Mouse (Mus musculus): ENCODE results near the gene Ltf.

Ltf gene

GRCm38 (mm10) chr9:111019022-111019421 is at the start of gene Ltf:
Gene Ltf (plus strand): TSS chr9:111019271.
- DNase-seq = no peak

GRCm38 (mm10) chr9:110979411-110979810 is 39.7 kb upstream of the Ltf start:
- no peak for DNase-seq

GRCm38 (mm10) chr9:110982351-110982750 is 36.7 kb upstream of the Ltf start:
- no peak for DNase-seq

- DNase-seq = no peak
Measured at GRCm38 (mm10) chr9:110984096-110984495, 35.0 kb upstream of the Ltf start.

GRCm38 (mm10) chr9:110985541-110985940 is 33.5 kb upstream of the Ltf start:
- DNase-seq = no peak

- no peak for DNase-seq
Measured at GRCm38 (mm10) chr9:110985951-110986350, 33.1 kb upstream of the Ltf start.

GRCm38 (mm10) chr9:110987331-110987730 is 31.7 kb upstream of the Ltf start:
- DNase-seq = no peak

GRCm38 (mm10) chr9:110988078-110988477 is 31.0 kb upstream of the Ltf start:
- no peak for DNase-seq

GRCm38 (mm10) chr9:110989141-110989540 is 29.9 kb upstream of the Ltf start:
- DNase-seq = no peak

GRCm38 (mm10) chr9:110989543-110989942 is 29.5 kb upstream of the Ltf start:
- DNase-seq = no peak

- DNase-seq = no peak
Measured at GRCm38 (mm10) chr9:110990204-110990603, 28.9 kb upstream of the Ltf start, which contains the start of gene Rtp3. Gene Rtp3 (minus strand): TSS chr9:110990583.

- DNase-seq = no peak
Measured at GRCm38 (mm10) chr9:110993281-110993709, 25.8 kb upstream of the Ltf start.

- peak; percentile 74 for DNase-seq
Measured at GRCm38 (mm10) chr9:110994716-110995172, 24.3 kb upstream of the Ltf start.

- peak; percentile 71 for DNase-seq
Measured at GRCm38 (mm10) chr9:110997245-110997644, 21.8 kb upstream of the Ltf start.

GRCm38 (mm10) chr9:110999056-110999455 is 20.0 kb upstream of the Ltf start:
- no peak for DNase-seq

- DNase-seq = no peak
Measured at GRCm38 (mm10) chr9:110999856-111000255, 19.2 kb upstream of the Ltf start.

- no peak for DNase-seq
Measured at GRCm38 (mm10) chr9:111001621-111002020, 17.4 kb upstream of the Ltf start.

- no peak for DNase-seq
Measured at GRCm38 (mm10) chr9:111003279-111003678, 15.8 kb upstream of the Ltf start.

GRCm38 (mm10) chr9:111006544-111006943 is 12.5 kb upstream of the Ltf start:
- no peak for DNase-seq

- DNase-seq = no peak
Measured at GRCm38 (mm10) chr9:111009763-111010162, 9.3 kb upstream of the Ltf start.

- no peak for DNase-seq
Measured at GRCm38 (mm10) chr9:111011550-111011949, 7.5 kb upstream of the Ltf start.

- no peak for DNase-seq
Measured at GRCm38 (mm10) chr9:111012041-111012440, 7.0 kb upstream of the Ltf start.

GRCm38 (mm10) chr9:111015658-111016057 is 3.4 kb upstream of the Ltf start:
- DNase-seq = no peak

- no peak for DNase-seq
Measured at GRCm38 (mm10) chr9:111026791-111027190, 7.7 kb downstream of the Ltf start.

- no peak for DNase-seq
Measured at GRCm38 (mm10) chr9:111033717-111034116, 14.6 kb downstream of the Ltf start.

GRCm38 (mm10) chr9:111039966-111040365 is 20.9 kb downstream of the Ltf start:
- DNase-seq = no peak
